Mouse (Mus musculus): ENCODE data around the gene Krtap4-9.

- TF ChIP-seq CTCF (IDR thresholded peaks at IDR 0.05; ENCODE audit: extremely low read depth, insufficient read depth, low read length): no peak
- no peak for TF ChIP-seq POLR2A (IDR thresholded peaks at IDR 0.05; ENCODE audit: extremely low read depth, insufficient read depth, low read length)
These were observed 16.6 kb upstream of the Krtap4-9 start for GRCm38 (mm10) chr11:99768410-99768809.

Measured in cortical plate, adult 2 months (tissue).